ENCODE assay signal across 14 mouse cellular contexts in the genomic region with DNA sequence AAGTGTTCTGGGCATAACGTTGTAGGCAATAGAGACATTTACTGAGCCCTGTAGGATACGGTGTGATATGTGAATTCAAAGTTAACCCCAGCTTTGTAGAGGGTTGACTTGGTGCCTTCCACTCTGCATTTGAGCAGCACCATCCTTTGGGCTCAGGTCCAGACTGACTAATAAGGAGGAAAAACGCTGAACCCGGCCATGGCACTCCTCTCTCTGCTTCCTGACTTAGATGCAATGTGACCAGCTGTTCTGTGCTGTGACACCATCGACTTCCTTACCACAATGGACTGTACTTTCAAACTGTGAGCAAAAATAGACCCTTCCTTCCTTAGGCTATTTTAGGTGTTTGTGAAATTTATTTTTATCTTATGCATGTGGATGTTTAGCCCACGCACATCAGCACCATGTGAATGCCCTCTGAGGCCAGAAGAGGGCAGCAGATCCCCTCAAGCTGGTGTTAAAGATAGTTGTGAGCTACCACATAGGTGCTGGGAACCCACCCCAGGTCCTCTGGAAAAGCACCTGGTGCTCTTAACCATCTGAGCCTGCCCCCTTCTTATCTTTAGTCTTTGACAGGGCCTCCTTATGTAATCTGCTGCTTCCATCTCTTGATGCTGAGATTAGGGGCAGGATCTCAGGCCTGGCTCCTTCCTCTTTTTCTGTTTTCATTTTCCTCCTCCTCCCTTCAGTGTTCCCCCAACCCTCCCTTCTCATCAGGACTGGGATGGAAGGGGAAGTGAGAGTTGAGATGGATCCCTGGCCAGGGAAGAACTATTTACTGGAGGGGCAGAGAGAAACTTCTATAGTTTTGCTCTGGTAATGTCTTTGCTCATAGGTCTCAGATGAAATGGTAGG. TPM values are rescaled to one million over a fixed set of nuclear protein-coding genes. Genes with fewer than 3 reads are reported as not detected.
DNase-seq lines count a peak whose midpoint lies in the region; ATAC-seq and TF ChIP-seq lines count a peak whose summit lies in the region.
"Had no signal": no experiment of that assay in that cellular context is flagged by ENCODE, and none has a peak within 500 bp of the region (broad histone marks: within the 10 kb centered on the region; RNA-seq: fewer than 3 reads in every experiment).

No protein-coding gene starts in this region.

- no peak overlapping the region for H3K9ac ChIP-seq in MEL (ENCODE audit: control insufficient read depth, low read depth, low read length, poor library complexity, severe bottlenecking)
- H3K9ac ChIP-seq: heart, embryonic 15.5 days; hindbrain, embryonic 13.5 days had no signal

- H3K27ac ChIP-seq in gastrocnemius, adult 2 months: peak overlapping the region; percentile 83
- no peak overlapping the region for H3K27ac ChIP-seq in MEL (ENCODE audit: control insufficient read depth, low read depth, low read length)
- no peak overlapping the region for H3K27ac ChIP-seq in thymus, adult 2 months (ENCODE audit: control insufficient read depth, insufficient read depth, low read length)
- H3K27ac ChIP-seq: hindbrain, embryonic 13.5 days; midbrain, embryonic 10.5 days had no signal

- WGBS in thymus, adult 2 months: 83% methylated on average over 6 of the region's 6 CpGs

- peak; percentile 60 for ATAC-seq in megakaryocyte progenitor cell, adult 5-6 weeks (replicated peaks; ENCODE audit: poor library complexity)

- H3K27me3 ChIP-seq in MEL (ENCODE audit: control insufficient read depth in 1 of 2, insufficient read depth in 2 of 2, low read length in 2 of 2): peaks cover 1 to 2% of the 10 kb centered on the region in 2 experiments; a peak in 2 of 4 replicates
- H3K27me3 ChIP-seq in thymus, adult 2 months (ENCODE audit: control insufficient read depth, insufficient read depth, low read length): no peaks in the 10 kb centered on the region
- H3K27me3 ChIP-seq: heart, embryonic 15.5 days had no signal

- intact Hi-C loops in gastrocnemius, adult 2 months (cut with DNase I): loop anchor here (5.0 kb wide), 1 partner anchor 102 kb away; no protein-coding TSS in a partner anchor
- intact Hi-C loops in gastrocnemius, postnatal 36 days (cut with DNase I): loop anchor here (5.0 kb wide), 1 partner anchor 362 kb away; no protein-coding TSS in a partner anchor

- H3K36me3 ChIP-seq in MEL (ENCODE audit: control insufficient read depth in 1 of 2, insufficient read depth in 2 of 2, low read length in 2 of 2): no peaks in the 10 kb centered on the region
- no peaks in the 10 kb centered on the region for H3K36me3 ChIP-seq in thymus, adult 2 months (ENCODE audit: control insufficient read depth, insufficient read depth, low read length)
- H3K36me3 ChIP-seq: heart, embryonic 15.5 days; hindbrain, embryonic 13.5 days; midbrain, embryonic 10.5 days had no signal

- H3K4me3 ChIP-seq in gastrocnemius, adult 2 months: no peak overlapping the region
- H3K4me3 ChIP-seq in MEL (ENCODE audit: control insufficient read depth in 1 of 2, insufficient read depth in 1 of 2, low read depth in 2 of 2, low read length in 2 of 2): no peak overlapping the region
- no peak overlapping the region for H3K4me3 ChIP-seq in thymus, adult 2 months (ENCODE audit: control insufficient read depth, insufficient read depth, low read length)
- H3K4me3 ChIP-seq: heart, embryonic 15.5 days; hindbrain, embryonic 13.5 days; midbrain, embryonic 10.5 days had no signal

- H3K9me3 ChIP-seq in MEL (replicated peaks; ENCODE audit: insufficient read depth, low read length): no peaks in the 10 kb centered on the region

- no peak; the same call in none of the 2 replicates for TF ChIP-seq RAD21 in MEL (IDR thresholded peaks at IDR 0.05; ENCODE audit: low read depth, low read length)

- H3K79me2 ChIP-seq in MEL (ENCODE audit: control insufficient read depth, insufficient read depth, low read length, poor library complexity): no peaks in the 10 kb centered on the region

- peak; percentile 33 for TF ChIP-seq CTCF in gastrocnemius, adult 2 months (IDR thresholded peaks at IDR 0.05)
- TF ChIP-seq CTCF in MEL (IDR thresholded peaks at IDR 0.05 in 2 of 3, conservative IDR thresholded peaks at IDR 0.05 in 1 of 3; ENCODE audit: control insufficient read depth in 1 of 3, insufficient read depth in 1 of 3, low read depth in 2 of 3, low read length in 3 of 3, poor library complexity in 1 of 3, severe bottlenecking in 1 of 3): peak; percentile 32 to 39 (median 38); a peak in 5 of 6 replicates
- no peak for TF ChIP-seq CTCF in thymus, adult 2 months (IDR thresholded peaks at IDR 0.05; ENCODE audit: borderline replicate concordance, control insufficient read depth, extremely low read depth, insufficient read depth, low read length, poor library complexity)

- no peak for TF ChIP-seq POLR2A in MEL (IDR thresholded peaks at IDR 0.05; ENCODE audit: control insufficient read depth in 1 of 2, insufficient read depth in 1 of 2, low read depth in 1 of 2, low read length in 2 of 2, poor library complexity in 1 of 2)
- TF ChIP-seq POLR2A in thymus, adult 2 months (IDR thresholded peaks at IDR 0.05; ENCODE audit: control insufficient read depth, extremely low read depth, insufficient read depth, low read length, poor library complexity): no peak

- H3K4me1 ChIP-seq in MEL (ENCODE audit: control insufficient read depth in 1 of 2, insufficient read depth in 2 of 2, low read length in 2 of 2): no peaks in the 10 kb centered on the region
- no peaks in the 10 kb centered on the region for H3K4me1 ChIP-seq in thymus, adult 2 months (replicated peaks; ENCODE audit: control insufficient read depth, insufficient read depth, low read length)
- H3K4me1 ChIP-seq: hindbrain, embryonic 13.5 days had no signal

- DNase-seq in gastrocnemius, adult 2 months: no peak
- no peak for DNase-seq in gastrocnemius, postnatal 36 days
- DNase-seq in kidney, postnatal 36 days: peak; percentile 50 to 56
- DNase-seq in kidney, adult 18-20 months: no peak
- DNase-seq in MEL (ENCODE audit: low read depth, low spot score): peak; percentile 14
- no peak for DNase-seq in urinary bladder, postnatal 36 days (ENCODE audit: low spot score in 2 of 2)
- no peak for DNase-seq in thymus, adult 2 months
- DNase-seq: cerebellum, adult 9-11 months; lung, adult 2 months; thymus, adult 18-20 months had no signal

- no peak for TF ChIP-seq EP300 in MEL (IDR thresholded peaks at IDR 0.05; ENCODE audit: low read depth in 1 of 2, low read length in 2 of 2)

TF ChIP-seq in MEL, 35 proteins besides CTCF, POLR2A, EP300 and RAD21:
- no peak for TF ChIP-seq POLR2AphosphoS5 (IDR thresholded peaks at IDR 0.05; ENCODE audit: borderline replicate concordance, low read depth, low read length)
- TF ChIP-seq TAL1 (IDR thresholded peaks at IDR 0.05; ENCODE audit: low read length): no peak
TF ChIP-seq in MEL: peak in this region for 0.

RNA-seq across cellular contexts. Expression of gene Adm, which starts 21.9 kb away (rescaled TPM):
- total RNA-seq in gastrocnemius, adult 2 months (2021): 1 to 10 TPM; 2.2 to 4.6 TPM
- total RNA-seq in gastrocnemius, postnatal 36 days (2021): 1 to 10 TPM; 1.7 to 2.9 TPM
- total RNA-seq in MEL (2012; rRNA removed): not detected in 2 replicates
- polyA plus RNA-seq in MEL (2012; ENCODE audit: insufficient read depth in 1 of 2, insufficient read length in 2 of 2, low read depth in 1 of 2, low replicate concordance in 2 of 2, missing spikeins in 1 of 2): not detected
- not detected in 2 replicates for total RNA-seq in megakaryocyte progenitor cell, adult 5-6 weeks (2015)
- not detected in 2 replicates for total RNA-seq in megakaryocyte progenitor cell, adult 5-6 weeks (2017)
- polyA plus RNA-seq in thymus, adult 2 months (2012; rRNA removed): 12.0 and 14.1 TPM in 2 replicates

RNA-seq across cellular contexts. Expression of gene Sbf2, which starts 34.6 kb away (rescaled TPM):
- 10 to 100 TPM; 11.2 to 14.8 TPM for total RNA-seq in gastrocnemius, adult 2 months (2021)
- 10 to 100 TPM in 1 of 2 experiments, 1 to 10 TPM in 1; 9.2 to 11.7 TPM for total RNA-seq in gastrocnemius, postnatal 36 days (2021)
- 1.3 and 2.0 TPM in 2 replicates for total RNA-seq in MEL (2012; rRNA removed)
- 1 to 10 TPM in 1 of 2 experiments, not detected in 1; 4.4 TPM for polyA plus RNA-seq in MEL (2012; ENCODE audit: insufficient read depth in 1 of 2, insufficient read length in 2 of 2, low read depth in 1 of 2, low replicate concordance in 2 of 2, missing spikeins in 1 of 2)
- 1.6 and 2.3 TPM in 2 replicates for total RNA-seq in megakaryocyte progenitor cell, adult 5-6 weeks (2015)
- 0.44 and 0.46 TPM in 2 replicates for total RNA-seq in megakaryocyte progenitor cell, adult 5-6 weeks (2017)
- 6.3 and 8.8 TPM in 2 replicates for polyA plus RNA-seq in thymus, adult 2 months (2012; rRNA removed)

Comparison
In these comparisons a context has a peak if more than half of its experiments do, and no peak if none do; other contexts are left out.
1. DNase-seq: peak in kidney, postnatal 36 days (2 of 2) and MEL (single experiment); none in gastrocnemius, adult 2 months (single experiment), gastrocnemius, postnatal 36 days (0 of 2), kidney, adult 18-20 months (single experiment), urinary bladder, postnatal 36 days (0 of 2) and thymus, adult 2 months (single experiment).